34 mouse cellular contexts compared by ENCODE assay signal in the genomic region with DNA sequence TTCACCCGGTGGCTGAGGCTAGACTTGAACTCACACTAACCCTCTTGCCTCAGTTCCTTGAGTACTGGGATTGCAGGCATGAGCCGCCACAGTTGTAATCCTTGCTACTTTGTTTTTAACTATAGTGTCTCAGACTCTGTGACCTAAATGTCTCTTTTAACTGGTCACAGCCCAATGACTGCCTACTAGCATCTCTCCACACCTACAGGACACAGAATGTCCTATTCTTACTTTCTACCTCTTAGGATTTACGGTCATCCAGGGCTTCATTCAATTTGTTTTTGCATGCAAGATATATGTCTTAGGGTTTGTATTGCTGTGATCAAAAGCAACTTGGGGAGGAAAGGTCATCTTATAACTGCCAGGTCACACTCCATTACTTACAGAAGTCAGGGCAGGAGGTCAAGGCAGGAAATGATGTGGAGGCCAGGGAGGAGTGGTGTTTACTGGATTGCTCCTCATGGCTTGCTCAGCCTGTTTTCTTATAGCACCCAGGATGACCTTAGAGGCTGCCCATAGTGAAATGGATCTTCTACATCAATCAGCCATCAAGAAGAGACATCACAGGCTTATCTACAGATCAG. TPM values are rescaled to one million over a fixed set of nuclear protein-coding genes. Genes with fewer than 3 reads are reported as not detected.
"Had no signal": no experiment of that assay in that cellular context is flagged by ENCODE, and none has a peak within 500 bp of the region (broad histone marks: within the 10 kb centered on the region; RNA-seq: fewer than 3 reads in every experiment).

No protein-coding gene starts in this region.

- H3K4me3 ChIP-seq: intestine, embryonic 15.5 days; layer of hippocampus, adult 2 months; limb, embryonic 10.5 days; limb, embryonic 13.5 days; liver, embryonic 12.5 days; liver, embryonic 15.5 days; lung, embryonic 15.5 days; midbrain, embryonic 12.5 days; midbrain, embryonic 15.5 days; myocyte; neural tube, embryonic 13.5 days had no signal

- H3K27ac ChIP-seq: intestine, embryonic 15.5 days; layer of hippocampus, adult 2 months; limb, embryonic 10.5 days; limb, embryonic 13.5 days; liver, embryonic 12.5 days; liver, embryonic 15.5 days; lung, embryonic 15.5 days; midbrain, embryonic 12.5 days; midbrain, embryonic 15.5 days; neural tube, embryonic 13.5 days had no signal

- ATAC-seq: intestine, embryonic 15.5 days; liver, embryonic 12.5 days; midbrain, embryonic 15.5 days had no signal

- H3K9ac ChIP-seq: intestine, embryonic 15.5 days; limb, embryonic 13.5 days; liver, embryonic 12.5 days; liver, embryonic 15.5 days; lung, embryonic 15.5 days; midbrain, embryonic 12.5 days; midbrain, embryonic 15.5 days; neural tube, embryonic 13.5 days had no signal

- DNase-seq: kidney, adult 18-20 months; kidney, postnatal 10 days; layer of hippocampus, adult 9-11 months; liver; lung, adult 18-20 months; lung, postnatal 10 days; lung, postnatal 4 days; retina, postnatal 1 day; right cerebral cortex, postnatal 25 days; spleen, adult 18-20 months; thymus, adult 18-20 months; thymus, postnatal 36 days had no signal

- H3K36me3 ChIP-seq: intestine, embryonic 15.5 days; limb, embryonic 10.5 days; limb, embryonic 13.5 days; liver, embryonic 12.5 days; liver, embryonic 15.5 days; lung, embryonic 15.5 days; midbrain, embryonic 12.5 days; midbrain, embryonic 15.5 days; neural tube, embryonic 13.5 days had no signal

- H3K9me3 ChIP-seq: intestine, embryonic 15.5 days; limb, embryonic 10.5 days; limb, embryonic 13.5 days; liver, embryonic 12.5 days; liver, embryonic 15.5 days; lung, embryonic 15.5 days; midbrain, embryonic 12.5 days; midbrain, embryonic 15.5 days; neural tube, embryonic 13.5 days had no signal

- H3K4me1 ChIP-seq: intestine, embryonic 15.5 days; limb, embryonic 13.5 days; liver, embryonic 15.5 days; lung, embryonic 15.5 days; midbrain, embryonic 12.5 days; midbrain, embryonic 15.5 days; neural tube, embryonic 13.5 days had no signal

- H3K27me3 ChIP-seq: intestine, embryonic 15.5 days; limb, embryonic 13.5 days; liver, embryonic 15.5 days; lung, embryonic 15.5 days; midbrain, embryonic 12.5 days; midbrain, embryonic 15.5 days; neural tube, embryonic 13.5 days had no signal

- H3K4me2 ChIP-seq: intestine, embryonic 15.5 days; limb, embryonic 13.5 days; liver, embryonic 12.5 days; liver, embryonic 15.5 days; lung, embryonic 15.5 days; midbrain, embryonic 12.5 days; midbrain, embryonic 15.5 days; neural tube, embryonic 13.5 days had no signal

RNA-seq across cellular contexts. Expression of gene Gpx6, which starts 7.3 kb away (rescaled TPM):
- total RNA-seq: layer of hippocampus, adult 2 months; layer of hippocampus, postnatal 25 days; left cerebral cortex, postnatal 25 days; megakaryocyte progenitor cell, adult 5-6 weeks; megakaryocyte-erythroid progenitor cell, adult 5-6 weeks; monocyte, adult 5-6 weeks; neutrophil, adult 5-6 weeks had no signal
- polyA plus RNA-seq: intestine, embryonic 15.5 days; large intestine, adult 2 months; liver, embryonic 12.5 days; liver, embryonic 15.5 days; lung, embryonic 15.5 days; midbrain, embryonic 12.5 days; midbrain, embryonic 15.5 days; myocyte; neural tube, embryonic 13.5 days; stomach, embryonic 16.5 days; urinary bladder, adult 2 months had no signal

RNA-seq across cellular contexts. Expression of gene Gpx5, which starts 12.0 kb away (rescaled TPM):
- total RNA-seq: layer of hippocampus, adult 2 months; layer of hippocampus, postnatal 25 days; left cerebral cortex, adult 18-20 months; left cerebral cortex, postnatal 25 days; megakaryocyte progenitor cell, adult 5-6 weeks; megakaryocyte-erythroid progenitor cell, adult 5-6 weeks; monocyte, adult 5-6 weeks; neutrophil, adult 5-6 weeks had no signal
- polyA plus RNA-seq: intestine, embryonic 15.5 days; limb, embryonic 10.5 days; limb, embryonic 13.5 days; liver, embryonic 12.5 days; liver, embryonic 15.5 days; lung, embryonic 15.5 days; midbrain, embryonic 12.5 days; midbrain, embryonic 15.5 days; myocyte; neural tube, embryonic 13.5 days; stomach, embryonic 16.5 days; testis, adult 2 months; urinary bladder, adult 2 months had no signal

RNA-seq across cellular contexts. Expression of gene Olfr1367, which starts 42.1 kb away (rescaled TPM):
- total RNA-seq: layer of hippocampus, adult 2 months; layer of hippocampus, postnatal 25 days; left cerebral cortex, adult 18-20 months; left cerebral cortex, postnatal 25 days; megakaryocyte progenitor cell, adult 5-6 weeks; megakaryocyte-erythroid progenitor cell, adult 5-6 weeks; monocyte, adult 5-6 weeks; neutrophil, adult 5-6 weeks had no signal
- polyA plus RNA-seq: intestine, embryonic 15.5 days; large intestine, adult 2 months; limb, embryonic 10.5 days; limb, embryonic 13.5 days; liver, embryonic 12.5 days; liver, embryonic 15.5 days; lung, embryonic 15.5 days; midbrain, embryonic 12.5 days; midbrain, embryonic 15.5 days; myocyte; neural tube, embryonic 13.5 days; stomach, embryonic 16.5 days; testis, adult 2 months; urinary bladder, adult 2 months had no signal
